Mouse (Mus musculus): ENCODE measurements around the gene Bspry. TPM values are rescaled to one million over a fixed set of nuclear protein-coding genes. Genes with fewer than 3 reads are reported as not detected.
A peak's percentile ranks its signal among the peaks of the same experiment; 100 is the strongest.

Bspry gene
- polyA plus RNA-seq, 1 experiment from 2014 or later, result 43.8 TPM

DNA sequence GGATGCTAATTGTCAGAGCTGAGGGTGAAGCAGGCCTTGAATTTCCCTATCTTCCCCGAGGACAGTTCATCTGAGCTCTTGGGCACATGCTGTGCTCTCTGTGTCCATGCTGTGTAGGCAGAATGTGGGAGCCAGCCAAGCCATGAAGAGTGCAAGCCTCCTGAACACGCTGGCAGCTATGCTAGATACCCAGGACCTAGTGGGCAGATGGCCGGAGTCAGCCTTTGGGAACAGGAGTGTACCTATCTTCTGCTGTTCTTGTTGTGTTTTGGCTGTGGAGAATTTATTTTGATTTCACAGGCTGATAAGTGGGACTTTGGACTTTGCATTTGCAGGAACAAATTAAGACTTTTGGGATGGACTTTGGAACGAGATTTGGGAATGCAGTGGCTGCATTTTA lies 39.3 kb upstream of the Bspry start:
- H3K9ac ChIP-seq (ENCODE audit: low read length), result no peak overlapping the region
- H3K4me1 ChIP-seq (replicated peaks; ENCODE audit: control insufficient read depth, insufficient read depth, low read length), result no peaks in the 10 kb centered on the region
- DNase-seq (ENCODE audit: low spot score) (no peak), ATAC-seq (replicated peaks; ENCODE audit: low FRiP score, low TSS enrichment, low read depth) (no peak)
- H3K4me3 ChIP-seq (ENCODE audit: low read depth, low read length), result no peak overlapping the region
- 75% methylated on average over 4 of the region's 4 CpGs for WGBS
- no peak overlapping the region for H3K27ac ChIP-seq (ENCODE audit: low read depth)
- no peaks in the 10 kb centered on the region for H3K27me3 ChIP-seq (replicated peaks; ENCODE audit: control insufficient read depth, insufficient read depth, low read length)
- H3K9me3 ChIP-seq (ENCODE audit: control insufficient read depth, low read length), result no peaks in the 10 kb centered on the region
- H3K4me2 ChIP-seq (ENCODE audit: low read length), result no peak overlapping the region
- no peaks in the 10 kb centered on the region for H3K36me3 ChIP-seq (ENCODE audit: control insufficient read depth, insufficient read depth, low read length)

DNA sequence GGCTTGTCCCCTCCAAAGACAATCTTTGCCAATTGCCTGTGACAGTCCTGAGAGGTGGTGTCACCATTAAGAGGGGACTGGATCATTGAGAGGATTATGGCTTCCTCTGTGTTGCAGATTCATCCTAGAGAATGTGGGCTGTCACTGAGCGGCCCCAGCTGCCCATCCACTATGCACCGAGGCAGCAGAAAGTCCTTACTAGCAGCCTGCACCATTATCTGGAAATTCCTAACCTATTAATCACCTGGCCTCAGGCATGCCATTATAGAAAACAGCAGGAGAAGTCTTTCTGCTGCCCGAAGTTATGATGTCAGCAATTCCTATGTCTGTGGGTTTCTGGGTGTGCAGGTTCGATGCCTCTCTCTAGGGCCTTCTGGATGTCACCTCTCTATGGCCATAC lies 38.9 kb upstream of the Bspry start:
- Histone ChIP-seq H3K9ac (ENCODE audit: low read length) (no peak overlapping the region), H3K36me3 (ENCODE audit: control insufficient read depth, insufficient read depth, low read length) (no peaks in the 10 kb centered on the region), H3K27ac (ENCODE audit: low read depth) (no peak overlapping the region), H3K27me3 (replicated peaks; ENCODE audit: control insufficient read depth, insufficient read depth, low read length) (no peaks in the 10 kb centered on the region), H3K9me3 (ENCODE audit: control insufficient read depth, low read length) (no peaks in the 10 kb centered on the region), H3K4me3 (ENCODE audit: low read depth, low read length) (no peak overlapping the region), H3K4me2 (ENCODE audit: low read length) (no peak overlapping the region), H3K4me1 (replicated peaks; ENCODE audit: control insufficient read depth, insufficient read depth, low read length) (no peaks in the 10 kb centered on the region)
- WGBS, result 62% methylated on average over 4 of the region's 4 CpGs
- ATAC-seq (replicated peaks; ENCODE audit: low FRiP score, low TSS enrichment, low read depth) (no peak), DNase-seq (ENCODE audit: low spot score) (no peak)

DNA sequence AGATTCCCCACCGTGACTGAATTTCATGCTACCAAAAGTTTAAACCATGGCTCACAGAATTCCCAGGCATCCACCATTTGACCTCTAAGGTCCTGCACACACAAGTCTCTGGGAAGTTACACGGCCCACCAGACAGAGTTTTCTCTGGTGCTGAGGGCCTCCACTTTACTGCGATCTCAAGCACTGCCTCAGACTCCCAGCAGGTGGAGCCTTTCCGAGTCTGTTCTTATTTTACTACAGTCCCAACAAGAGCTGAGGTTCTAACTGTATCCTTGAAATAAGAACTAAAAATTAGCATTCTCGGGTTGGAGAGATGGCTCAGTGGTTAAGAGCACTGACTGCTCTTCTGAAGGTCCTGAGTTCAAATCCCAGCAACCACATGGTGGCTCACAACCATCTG lies 24.9 kb upstream of the Bspry start:
- no peak overlapping the region for H3K9ac ChIP-seq (ENCODE audit: low read length)
- no peak overlapping the region for H3K27ac ChIP-seq (ENCODE audit: low read depth)
- ATAC-seq (replicated peaks; ENCODE audit: low FRiP score, low TSS enrichment, low read depth) (peak; percentile 71; the same call in 1 of the 2 replicates), DNase-seq (ENCODE audit: low spot score) (no peak)
- no peak overlapping the region for H3K4me3 ChIP-seq (ENCODE audit: low read depth, low read length)
- H3K9me3 ChIP-seq (ENCODE audit: control insufficient read depth, low read length), result no peaks in the 10 kb centered on the region
- H3K4me2 ChIP-seq (ENCODE audit: low read length), result no peak overlapping the region
- 57% methylated on average over 5 of the region's 5 CpGs for WGBS
- H3K36me3 ChIP-seq (ENCODE audit: control insufficient read depth, insufficient read depth, low read length), result 0 out of 2 replicates have a peak, but pooled peaks cover 6% of the 10 kb centered on the region
- no peaks in the 10 kb centered on the region for H3K27me3 ChIP-seq (replicated peaks; ENCODE audit: control insufficient read depth, insufficient read depth, low read length)
- no peaks in the 10 kb centered on the region for H3K4me1 ChIP-seq (replicated peaks; ENCODE audit: control insufficient read depth, insufficient read depth, low read length)

DNA sequence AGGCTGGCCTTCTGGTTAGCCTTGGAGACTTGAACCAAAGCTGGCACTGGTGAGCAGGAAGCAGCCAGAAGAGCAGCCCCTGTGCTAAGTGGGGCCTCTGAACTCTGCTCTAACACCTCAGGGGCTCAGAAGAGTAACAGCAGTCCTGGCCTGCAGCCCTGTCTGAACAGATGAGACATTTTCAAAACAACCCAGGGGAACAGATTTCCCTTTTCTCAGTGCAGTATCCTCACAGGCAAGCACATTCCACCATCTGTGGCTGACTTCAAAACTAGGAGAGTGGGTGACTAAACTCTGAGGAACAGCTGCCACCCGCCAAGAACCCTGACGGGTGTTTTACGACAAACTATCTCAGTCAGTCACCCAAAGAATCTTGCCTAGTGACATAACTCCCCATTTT lies 20.8 kb upstream of the Bspry start:
- no peaks in the 10 kb centered on the region for H3K4me1 ChIP-seq (replicated peaks; ENCODE audit: control insufficient read depth, insufficient read depth, low read length)
- no peak overlapping the region for H3K4me2 ChIP-seq (ENCODE audit: low read length)
- H3K27ac ChIP-seq (ENCODE audit: low read depth), result no peak overlapping the region
- WGBS, result 59% methylated on average over 3 of the region's 3 CpGs
- H3K27me3 ChIP-seq (replicated peaks; ENCODE audit: control insufficient read depth, insufficient read depth, low read length), result no peaks in the 10 kb centered on the region
- H3K9ac ChIP-seq (ENCODE audit: low read length), result no peak overlapping the region
- H3K9me3 ChIP-seq (ENCODE audit: control insufficient read depth, low read length), result no peaks in the 10 kb centered on the region
- DNase-seq (ENCODE audit: low spot score), result no peak
- no peak overlapping the region for H3K4me3 ChIP-seq (ENCODE audit: low read depth, low read length)
- ATAC-seq (replicated peaks; ENCODE audit: low FRiP score, low TSS enrichment, low read depth), result no peak
- H3K36me3 ChIP-seq (ENCODE audit: control insufficient read depth, insufficient read depth, low read length), result 0 out of 2 replicates have a peak, but pooled peaks cover 10% of the 10 kb centered on the region

DNA sequence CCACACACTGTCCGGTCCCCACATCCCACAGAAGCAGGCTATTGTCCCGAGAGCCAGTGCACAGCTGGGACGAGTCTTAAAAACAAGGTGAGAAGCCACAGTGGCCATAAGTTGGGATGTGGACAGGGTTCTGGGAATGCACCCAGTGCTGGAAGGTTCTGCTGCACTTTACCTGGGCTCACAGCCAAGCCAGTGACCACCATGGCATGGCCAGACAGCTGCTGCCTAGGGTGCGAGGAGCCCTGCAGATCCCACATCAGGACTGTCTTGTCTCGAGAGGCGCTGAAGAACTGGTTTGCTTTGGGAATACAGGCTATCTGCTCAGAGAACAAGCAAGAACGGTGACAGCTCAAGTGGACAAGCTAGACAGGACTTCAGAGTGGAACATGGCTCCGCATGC lies 19.5 kb upstream of the Bspry start:
- Histone ChIP-seq H3K9ac (ENCODE audit: low read length) (no peak overlapping the region), H3K27ac (ENCODE audit: low read depth) (no peak overlapping the region), H3K36me3 (ENCODE audit: control insufficient read depth, insufficient read depth, low read length) (0 out of 2 replicates have a peak, but pooled peaks cover 10% of the 10 kb centered on the region), H3K4me2 (ENCODE audit: low read length) (no peak overlapping the region), H3K27me3 (replicated peaks; ENCODE audit: control insufficient read depth, insufficient read depth, low read length) (no peaks in the 10 kb centered on the region), H3K9me3 (ENCODE audit: control insufficient read depth, low read length) (no peaks in the 10 kb centered on the region), H3K4me3 (ENCODE audit: low read depth, low read length) (no peak overlapping the region), H3K4me1 (replicated peaks; ENCODE audit: control insufficient read depth, insufficient read depth, low read length) (no peaks in the 10 kb centered on the region)
- 89% methylated on average over 8 of the region's 8 CpGs for WGBS
- no peak for DNase-seq (ENCODE audit: low spot score)
- no peak for ATAC-seq (replicated peaks; ENCODE audit: low FRiP score, low TSS enrichment, low read depth)

DNA sequence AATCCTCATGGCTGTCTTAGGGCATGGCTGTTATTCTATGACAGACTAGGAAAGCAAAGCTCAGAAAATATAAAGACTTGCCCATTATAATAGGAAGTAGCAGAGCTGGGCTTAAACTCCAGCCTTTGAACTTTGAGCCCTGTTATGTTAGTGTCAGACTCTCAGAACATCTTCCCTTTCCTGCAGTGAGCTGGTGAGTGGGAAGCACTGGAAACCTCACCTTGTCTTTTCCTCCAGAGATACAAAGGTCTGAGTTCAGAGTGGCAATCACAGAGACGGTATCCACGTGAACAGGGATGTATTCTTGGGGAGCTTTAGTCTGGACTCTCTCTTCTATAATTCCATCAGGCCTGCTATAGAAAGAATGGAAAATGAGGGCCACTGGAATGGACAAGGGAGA lies 16.7 kb upstream of the Bspry start:
- H3K4me2 ChIP-seq (ENCODE audit: low read length), result no peak overlapping the region
- no peak overlapping the region for H3K9ac ChIP-seq (ENCODE audit: low read length)
- no peaks in the 10 kb centered on the region for H3K4me1 ChIP-seq (replicated peaks; ENCODE audit: control insufficient read depth, insufficient read depth, low read length)
- H3K27me3 ChIP-seq (replicated peaks; ENCODE audit: control insufficient read depth, insufficient read depth, low read length), result no peaks in the 10 kb centered on the region
- ATAC-seq (replicated peaks; ENCODE audit: low FRiP score, low TSS enrichment, low read depth), result no peak
- H3K9me3 ChIP-seq (ENCODE audit: control insufficient read depth, low read length), result no peaks in the 10 kb centered on the region; the same call in 1 of the 2 replicates
- no peak overlapping the region for H3K27ac ChIP-seq (ENCODE audit: low read depth)
- no peak overlapping the region for H3K4me3 ChIP-seq (ENCODE audit: low read depth, low read length)
- DNase-seq (ENCODE audit: low spot score), result no peak
- 0 out of 2 replicates have a peak, but pooled peaks cover 10% of the 10 kb centered on the region for H3K36me3 ChIP-seq (ENCODE audit: control insufficient read depth, insufficient read depth, low read length)
- 86% methylated on average over 2 of the region's 2 CpGs for WGBS

DNA sequence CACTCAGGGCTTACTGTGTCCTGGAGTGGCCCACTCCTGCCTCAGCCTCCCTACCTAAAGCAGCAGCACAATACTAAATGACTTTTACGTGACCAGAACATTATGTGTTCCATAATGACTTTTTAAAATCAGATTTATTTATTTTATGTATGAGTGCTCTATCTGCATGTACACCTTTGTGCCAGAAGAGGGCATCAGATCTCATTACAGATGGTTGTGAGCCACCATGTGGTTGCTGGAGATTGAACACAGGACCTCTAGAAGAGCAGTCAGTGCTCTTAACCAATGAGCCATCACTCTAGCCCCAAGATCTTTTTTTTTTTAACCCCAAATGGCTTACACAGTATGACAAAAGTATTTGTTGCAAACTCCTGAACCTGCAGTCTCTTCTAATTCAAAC lies 11.7 kb upstream of the Bspry start:
- H3K4me1 ChIP-seq (replicated peaks; ENCODE audit: control insufficient read depth, insufficient read depth, low read length), result peaks cover 5% of the 10 kb centered on the region; the same call in 1 of the 2 replicates
- no peak for DNase-seq (ENCODE audit: low spot score)
- no peaks in the 10 kb centered on the region for H3K27me3 ChIP-seq (replicated peaks; ENCODE audit: control insufficient read depth, insufficient read depth, low read length)
- H3K4me2 ChIP-seq (ENCODE audit: low read length), result no peak overlapping the region
- H3K9ac ChIP-seq (ENCODE audit: low read length), result no peak overlapping the region
- H3K36me3 ChIP-seq (ENCODE audit: control insufficient read depth, insufficient read depth, low read length), result 0 out of 2 replicates have a peak, but pooled peaks cover 2% of the 10 kb centered on the region
- WGBS, result 94% methylated on average over 1 of the region's 1 CpGs
- H3K9me3 ChIP-seq (ENCODE audit: control insufficient read depth, low read length), result peaks cover 5% of the 10 kb centered on the region; the same call in 1 of the 2 replicates
- H3K4me3 ChIP-seq (ENCODE audit: low read depth, low read length), result no peak overlapping the region
- no peak overlapping the region for H3K27ac ChIP-seq (ENCODE audit: low read depth)
- ATAC-seq (replicated peaks; ENCODE audit: low FRiP score, low TSS enrichment, low read depth), result no peak

DNA sequence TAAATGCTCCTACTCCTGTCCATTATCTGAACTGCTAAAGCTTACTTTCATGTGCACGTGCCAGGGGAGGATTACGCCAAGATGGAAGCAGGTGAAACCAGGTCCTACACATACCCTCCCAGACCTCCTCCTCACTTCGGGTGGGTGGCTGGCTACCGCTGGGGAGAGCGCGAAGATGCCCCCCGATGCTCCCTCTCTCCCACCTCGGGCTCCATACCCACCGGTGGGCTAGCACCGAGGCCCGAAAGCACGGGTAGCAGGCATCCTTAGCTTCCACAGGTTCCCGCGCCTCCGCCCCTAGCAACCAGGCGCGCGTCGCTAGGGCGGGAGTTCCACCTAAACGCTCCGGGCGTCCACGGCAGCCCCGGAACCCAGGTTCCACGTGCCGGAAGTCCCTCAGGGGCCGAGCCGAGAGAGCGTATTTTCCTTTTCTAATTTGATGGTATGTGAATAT lies 9.2 kb upstream of the Bspry start, which contains the start of gene Wdr31:
Wdr31 (minus strand) TSS at position 299 of the 454 bp plus-strand sequence.
- H3K27ac ChIP-seq (ENCODE audit: low read depth), result no peak within 1 kb of the TSS
- peak within 1 kb of the TSS; percentile 55 for H3K4me3 ChIP-seq (ENCODE audit: low read depth, low read length)
- H3K9me3 ChIP-seq (ENCODE audit: control insufficient read depth, low read length), result peaks cover 5% of the 10 kb centered on the region; the same call in 1 of the 2 replicates
- DNase-seq (ENCODE audit: low spot score) (peak; percentile 96), ATAC-seq (replicated peaks; ENCODE audit: low FRiP score, low TSS enrichment, low read depth) (peak; percentile 91)
- under 1% methylated on average over 30 of the region's 30 CpGs for WGBS
- peaks cover 5% of the 10 kb centered on the region; the same call in 1 of the 2 replicates for H3K4me1 ChIP-seq (replicated peaks; ENCODE audit: control insufficient read depth, insufficient read depth, low read length)
- peak within 1 kb of the TSS; percentile 64 for H3K4me2 ChIP-seq (ENCODE audit: low read length)
- H3K9ac ChIP-seq (ENCODE audit: low read length), result peak within 1 kb of the TSS; percentile 52
- H3K27me3 ChIP-seq (replicated peaks; ENCODE audit: control insufficient read depth, insufficient read depth, low read length), result no peaks in the 10 kb centered on the region
- no peaks in the 10 kb centered on the region for H3K36me3 ChIP-seq (ENCODE audit: control insufficient read depth, insufficient read depth, low read length)

DNA sequence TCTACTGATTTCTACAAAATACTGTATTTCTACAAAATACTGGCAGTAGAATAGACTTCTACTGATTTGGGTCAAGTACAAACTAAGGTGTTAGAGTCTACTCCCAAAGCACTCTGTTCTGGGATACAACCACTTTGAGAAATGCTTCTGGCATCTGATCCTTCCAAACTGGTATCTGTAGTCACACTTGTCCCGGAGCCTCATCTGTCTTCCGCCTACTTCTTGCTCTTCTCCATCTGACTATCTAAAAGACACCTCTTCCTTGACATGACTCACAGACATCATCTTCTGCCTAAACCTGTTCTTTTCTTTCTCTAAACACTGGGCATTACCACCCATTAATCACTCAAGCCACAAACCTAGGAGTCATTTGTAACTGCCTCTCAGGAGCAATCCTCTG lies 7.8 kb upstream of the Bspry start:
- DNase-seq (ENCODE audit: low spot score) (no peak), ATAC-seq (replicated peaks; ENCODE audit: low FRiP score, low TSS enrichment, low read depth) (no peak)
- Histone ChIP-seq H3K9ac (ENCODE audit: low read length) (no peak overlapping the region), H3K27ac (ENCODE audit: low read depth) (no peak overlapping the region), H3K9me3 (ENCODE audit: control insufficient read depth, low read length) (peaks cover 5% of the 10 kb centered on the region; the same call in 1 of the 2 replicates), H3K4me2 (ENCODE audit: low read length) (no peak overlapping the region), H3K27me3 (replicated peaks; ENCODE audit: control insufficient read depth, insufficient read depth, low read length) (no peaks in the 10 kb centered on the region), H3K4me3 (ENCODE audit: low read depth, low read length) (no peak overlapping the region), H3K4me1 (replicated peaks; ENCODE audit: control insufficient read depth, insufficient read depth, low read length) (peaks cover 5% of the 10 kb centered on the region; the same call in 1 of the 2 replicates), H3K36me3 (ENCODE audit: control insufficient read depth, insufficient read depth, low read length) (no peaks in the 10 kb centered on the region)
- WGBS, result 93% methylated on average over 2 of the region's 2 CpGs

Measured in intestine, embryonic 14.5 days (tissue).